Mouse (Mus musculus): Measurements from ENCODE around the gene Nup188. TPM values are rescaled to one million over a fixed set of nuclear protein-coding genes. Genes with fewer than 3 reads are reported as not detected.

The Nup188 gene
- 1 to 10 TPM; 6.0 to 8.8 (median 7.2) TPM for total RNA-seq (2022)

GRCm38 (mm10) chr2:30286192-30287026, at the start of gene Nup188, which contains the start of gene Dolk:
Gene Nup188, plus strand, starts transcription at chr2:30286397.
Gene Dolk, minus strand, starts transcription at chr2:30286334.
- peak; percentile 92 to 94 for DNase-seq (ENCODE audit: low spot score in 2 of 2)

- no peak for DNase-seq (ENCODE audit: low spot score in 2 of 2)
Observed at GRCm38 (mm10) chr2:30236426-30237198, 49.6 kb upstream of the Nup188 start.

- peak; percentile 100 for DNase-seq (ENCODE audit: low spot score in 2 of 2)
Observed at GRCm38 (mm10) chr2:30237199-30237880, 48.9 kb upstream of the Nup188 start, which contains the start of gene Lrrc8a. Gene Lrrc8a, plus strand, starts transcription at chr2:30237715.

GRCm38 (mm10) chr2:30237881-30238280, 48.3 kb upstream of the Nup188 start:
- DNase-seq (ENCODE audit: low spot score in 2 of 2): peak in 1 of 2 experiments; percentile 56

- no peak for DNase-seq (ENCODE audit: low spot score in 2 of 2)
Observed at GRCm38 (mm10) chr2:30238906-30239465, 47.2 kb upstream of the Nup188 start.

- no peak for DNase-seq (ENCODE audit: low spot score in 2 of 2)
Observed at GRCm38 (mm10) chr2:30239777-30240176, 46.4 kb upstream of the Nup188 start.

- DNase-seq (ENCODE audit: low spot score in 2 of 2): no peak
Observed at GRCm38 (mm10) chr2:30240267-30240666, 45.9 kb upstream of the Nup188 start, which contains the start of gene Gm28035. Gene Gm28035, plus strand, starts transcription at chr2:30240567.

- DNase-seq (ENCODE audit: low spot score in 2 of 2): peak in 1 of 2 experiments; percentile 44
Observed at GRCm38 (mm10) chr2:30242509-30242908, 43.7 kb upstream of the Nup188 start.

GRCm38 (mm10) chr2:30243391-30243790, 42.8 kb upstream of the Nup188 start:
- no peak for DNase-seq (ENCODE audit: low spot score in 2 of 2)

- no peak for DNase-seq (ENCODE audit: low spot score in 2 of 2)
Observed at GRCm38 (mm10) chr2:30244595-30245178, 41.5 kb upstream of the Nup188 start.

GRCm38 (mm10) chr2:30247036-30247435, 39.2 kb upstream of the Nup188 start:
- no peak for DNase-seq (ENCODE audit: low spot score in 2 of 2)

GRCm38 (mm10) chr2:30247681-30248080, 38.5 kb upstream of the Nup188 start:
- DNase-seq (ENCODE audit: low spot score in 2 of 2): no peak

- no peak for DNase-seq (ENCODE audit: low spot score in 2 of 2)
Observed at GRCm38 (mm10) chr2:30249182-30249581, 37.0 kb upstream of the Nup188 start.

GRCm38 (mm10) chr2:30250166-30251128, 35.8 kb upstream of the Nup188 start:
- DNase-seq (ENCODE audit: low spot score in 2 of 2): no peak

GRCm38 (mm10) chr2:30251417-30252104, 34.6 kb upstream of the Nup188 start:
- DNase-seq (ENCODE audit: low spot score in 2 of 2): no peak

- DNase-seq (ENCODE audit: low spot score in 2 of 2): no peak
Observed at GRCm38 (mm10) chr2:30252521-30252920, 33.7 kb upstream of the Nup188 start.

- no peak for DNase-seq (ENCODE audit: low spot score in 2 of 2)
Observed at GRCm38 (mm10) chr2:30253809-30254208, 32.4 kb upstream of the Nup188 start.

- no peak for DNase-seq (ENCODE audit: low spot score in 2 of 2)
Observed at GRCm38 (mm10) chr2:30255631-30256395, 30.4 kb upstream of the Nup188 start.

Measured in gastrocnemius, adult 8-10 months (tissue).